Mouse (Mus musculus) kidney, postnatal 25 days (tissue): ENCODE results near the gene Map2k2.
"Not testable (repeated sequence)": the region's sequence is repeated elsewhere in the genome, so short reads cannot be mapped to it uniquely, and the experiment has no call there.

Source experiments
- DNase-seq, 2 experiments: peaks; one replicate each; pipeline ENCODE4 v3.0.0; 2021; ENCODE audit warnings: mixed read lengths in 2 of 2

The Map2k2 gene

GRCm38 (mm10) chr10:81177491-81177925, 71.8 kb downstream of the Map2k2 start:
- DNase-seq: peak; percentile 65 to 76

DNA sequence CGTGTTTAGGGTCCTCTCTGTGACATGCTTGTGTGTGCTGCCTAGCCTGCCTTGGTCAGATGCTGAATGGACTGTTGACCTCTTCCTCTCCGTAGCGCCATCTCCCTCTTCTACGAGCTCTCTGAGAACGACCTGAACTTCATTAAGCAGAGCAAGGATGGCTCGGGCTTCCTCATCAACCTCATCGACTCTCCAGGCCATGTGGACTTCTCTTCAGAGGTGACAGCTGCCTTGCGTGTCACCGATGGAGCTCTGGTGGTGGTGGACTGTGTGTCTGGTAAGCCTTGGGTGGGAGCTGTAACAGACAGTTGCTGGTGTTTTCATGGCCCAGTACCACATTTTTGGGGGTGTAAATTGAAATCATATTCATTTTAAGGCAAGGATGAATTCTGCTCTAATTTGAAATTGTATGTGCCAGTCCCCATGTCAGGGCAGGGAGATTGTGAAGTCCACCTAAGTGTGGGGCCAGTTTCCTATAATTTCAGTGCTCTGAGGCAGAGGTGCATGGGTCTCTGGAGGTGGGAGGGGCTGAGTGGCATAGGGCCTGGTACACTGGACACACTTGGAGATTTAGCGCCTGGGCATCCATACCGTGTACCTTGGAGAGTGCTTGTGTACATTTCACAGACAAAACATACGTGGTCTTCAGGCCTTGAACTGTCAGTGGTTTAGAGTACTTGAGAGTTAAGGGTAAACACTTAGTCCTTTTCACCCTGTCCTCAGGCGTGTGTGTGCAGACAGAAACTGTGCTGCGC, 72.4 kb downstream of the Map2k2 start:
- DNase-seq: no peak

GRCm38 (mm10) chr10:81178927-81179326, 73.2 kb downstream of the Map2k2 start:
- no peak for DNase-seq

DNA sequence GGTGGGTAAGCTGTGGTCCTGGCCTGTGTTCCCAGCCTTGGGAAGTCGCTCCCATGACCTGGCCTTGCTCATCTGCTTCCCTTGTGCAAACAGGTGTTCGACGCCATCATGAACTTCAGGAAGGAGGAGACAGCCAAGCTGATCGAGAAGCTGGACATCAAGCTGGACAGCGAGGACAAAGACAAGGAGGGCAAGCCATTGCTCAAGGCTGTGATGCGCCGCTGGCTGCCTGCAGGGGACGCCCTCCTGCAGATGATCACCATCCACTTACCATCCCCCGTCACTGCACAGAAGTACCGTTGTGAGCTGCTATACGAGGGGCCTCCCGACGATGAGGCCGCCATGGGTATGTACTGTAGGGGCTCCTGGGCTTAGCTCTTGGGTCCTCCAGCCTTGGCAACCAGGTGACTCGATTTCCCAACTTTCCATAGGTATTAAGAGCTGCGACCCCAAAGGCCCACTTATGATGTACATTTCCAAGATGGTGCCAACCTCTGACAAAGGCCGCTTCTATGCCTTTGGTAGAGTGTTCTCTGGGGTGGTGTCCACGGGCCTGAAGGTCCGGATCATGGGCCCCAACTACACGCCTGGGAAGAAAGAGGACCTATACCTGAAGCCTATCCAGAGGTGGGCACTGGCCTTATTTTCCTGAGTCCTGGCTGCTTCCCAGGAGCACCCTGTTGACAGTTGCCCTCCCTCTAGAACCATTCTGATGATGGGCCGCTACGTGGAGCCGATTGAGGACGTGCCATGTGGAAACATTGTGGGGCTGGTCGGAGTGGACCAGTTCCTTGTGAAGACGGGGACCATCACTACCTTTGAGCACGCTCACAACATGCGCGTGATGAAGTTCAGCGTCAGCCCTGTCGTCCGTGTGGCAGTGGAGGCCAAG, 74.0 kb downstream of the Map2k2 start:
- DNase-seq: no peak

DNA sequence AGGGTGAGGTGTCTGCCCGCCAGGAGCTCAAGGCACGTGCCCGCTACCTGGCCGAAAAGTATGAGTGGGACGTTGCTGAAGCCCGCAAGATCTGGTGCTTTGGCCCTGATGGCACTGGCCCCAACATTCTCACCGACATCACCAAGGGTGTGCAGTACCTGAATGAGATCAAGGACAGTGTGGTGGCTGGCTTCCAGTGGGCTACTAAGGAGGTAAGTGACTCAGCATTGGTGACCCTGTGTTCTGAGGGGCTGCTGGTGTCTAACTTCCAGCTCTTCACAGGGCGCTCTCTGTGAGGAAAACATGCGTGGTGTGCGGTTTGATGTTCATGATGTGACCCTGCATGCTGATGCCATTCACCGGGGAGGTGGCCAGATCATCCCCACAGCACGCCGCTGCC, 75.2 kb downstream of the Map2k2 start:
- DNase-seq: no peak

GRCm38 (mm10) chr10:81181860-81182259, 76.1 kb downstream of the Map2k2 start:
- DNase-seq: not testable (repeated sequence)

- peak; percentile 97 to 99 for DNase-seq
Measured at GRCm38 (mm10) chr10:81182336-81183333, 76.9 kb downstream of the Map2k2 start, which contains the start of gene Dapk3. TSS of gene Dapk3 (plus strand) at chr10:81183005.
